Comparison of ENCODE assay signal across 16 mouse cellular contexts in the genomic region with DNA sequence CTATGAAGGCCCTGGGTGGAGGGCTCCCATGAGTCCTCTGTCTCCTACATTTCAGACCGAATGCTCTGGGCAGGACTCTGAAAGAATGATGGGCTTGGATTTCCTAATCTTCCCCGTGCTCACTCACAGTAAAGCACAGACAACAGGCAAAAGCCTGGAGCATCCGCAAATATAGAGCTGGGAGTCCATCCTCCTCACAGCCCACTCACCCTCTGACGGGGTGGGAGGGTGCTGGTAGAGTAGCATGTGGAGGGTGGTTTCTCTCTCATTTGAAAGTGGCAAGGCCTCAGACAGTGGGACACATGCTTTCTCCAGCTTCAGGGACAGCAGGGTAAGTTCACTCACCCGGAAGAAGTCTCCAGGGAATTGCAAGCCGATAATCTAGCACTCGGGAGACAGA. TPM values are rescaled to one million over a fixed set of nuclear protein-coding genes. Genes with fewer than 3 reads are reported as not detected.
"Had no signal": no experiment of that assay in that cellular context is flagged by ENCODE, and none has a peak within 500 bp of the region (broad histone marks: within the 10 kb centered on the region; RNA-seq: fewer than 3 reads in every experiment).

No protein-coding gene starts in this region.

- H3K36me3 ChIP-seq: midbrain, embryonic 13.5 days; midbrain, embryonic 15.5 days; neural tube, embryonic 12.5 days; stomach, embryonic 15.5 days had no signal

- DNase-seq: lung, adult 18-20 months; lung, embryonic 14.5 days; lung, postnatal 14 days; lung, postnatal 36 days; thymus, adult 2 months; thymus, postnatal 25 days; thymus, postnatal 4 days had no signal

- H3K4me2 ChIP-seq: lung, embryonic 14.5 days; midbrain, embryonic 11.5 days; midbrain, embryonic 13.5 days; midbrain, embryonic 15.5 days; neural tube, embryonic 12.5 days; stomach, embryonic 15.5 days had no signal

- H3K9ac ChIP-seq: lung, embryonic 14.5 days; midbrain, embryonic 13.5 days; midbrain, embryonic 15.5 days; neural tube, embryonic 12.5 days; stomach, embryonic 15.5 days had no signal

- H3K4me1 ChIP-seq: megakaryocyte, embryonic 14.5 days; midbrain, embryonic 13.5 days; midbrain, embryonic 15.5 days; neural tube, embryonic 12.5 days; stomach, embryonic 15.5 days had no signal

- H3K27me3 ChIP-seq: midbrain, embryonic 13.5 days; midbrain, embryonic 15.5 days; neural tube, embryonic 12.5 days; stomach, embryonic 15.5 days had no signal

- H3K9me3 ChIP-seq: midbrain, embryonic 13.5 days; midbrain, embryonic 15.5 days; neural tube, embryonic 12.5 days; stomach, embryonic 15.5 days had no signal

- H3K27ac ChIP-seq: macrophage; midbrain, embryonic 13.5 days; midbrain, embryonic 15.5 days; neural tube, embryonic 12.5 days; stomach, embryonic 15.5 days; stomach, postnatal 0 days had no signal

- ATAC-seq: midbrain, embryonic 13.5 days; midbrain, embryonic 15.5 days had no signal

- H3K4me3 ChIP-seq: megakaryocyte, embryonic 14.5 days; midbrain, embryonic 13.5 days; midbrain, embryonic 15.5 days; neural tube, embryonic 12.5 days; stomach, embryonic 15.5 days had no signal

RNA-seq across cellular contexts. Expression of gene Clmn, which starts 21.2 kb away (rescaled TPM):
- total RNA-seq: monocyte, adult 5-6 weeks had no signal
- polyA plus RNA-seq: macrophage had no signal
